Mouse (Mus musculus) intestine, embryonic 16.5 days (tissue): ENCODE results near the gene Rnase2b. TPM values are rescaled to one million over a fixed set of nuclear protein-coding genes. Genes with fewer than 3 reads are reported as not detected.

ENCODE experiments used
- ATAC-seq: fragments of 200-750 bp; cut with Nextera tagmentation; 2 replicates; pipeline ENCODE4 v1.8.0; 2017; ENCODE audit warnings: moderate TSS enrichment, moderate library complexity
- H3K27ac ChIP-seq: fragments of 300-500 bp; sonication (generic); 2 replicates; pipeline ENCODE4 v1.5.1; 2014; ENCODE audit warnings: mild to moderate bottlenecking, low read length
- H3K27me3 ChIP-seq: fragments of 300-500 bp; sonication (generic); replicated peaks from 2 replicates; pipeline ENCODE4 v1.6.1; 2014; ENCODE audit warnings: low read length, control low read depth, mixed read lengths; ENCODE audit not compliant: control insufficient read depth, insufficient read depth
- H3K36me3 ChIP-seq: fragments of 300-500 bp; sonication (generic); 2 replicates; pipeline ENCODE4 v1.6.1; 2014; ENCODE audit warnings: low read length, control low read depth; ENCODE audit not compliant: control insufficient read depth, insufficient read depth
- H3K4me1 ChIP-seq: fragments of 300-500 bp; sonication (generic); 2 replicates; pipeline ENCODE4 v1.6.1; 2014; ENCODE audit warnings: low read length, control low read depth, mixed read lengths; ENCODE audit not compliant: control insufficient read depth, insufficient read depth
- H3K4me2 ChIP-seq: fragments of 300-500 bp; sonication (generic); 2 replicates; pipeline ENCODE4 v1.6.1; 2014; ENCODE audit warnings: low read depth, low read length, control low read depth
- H3K4me3 ChIP-seq: fragments of 300-500 bp; sonication (generic); 2 replicates; pipeline ENCODE4 v1.5.1; 2014; ENCODE audit warnings: mild to moderate bottlenecking, low read length
- H3K9ac ChIP-seq: fragments of 300-500 bp; sonication (generic); 2 replicates; pipeline ENCODE4 v1.6.1; 2014; ENCODE audit warnings: low read depth, low read length
- H3K9me3 ChIP-seq: fragments of 300-500 bp; sonication (generic); 2 replicates; pipeline ENCODE4 v1.6.1; 2016; ENCODE audit warnings: low read length, control low read depth; ENCODE audit not compliant: control insufficient read depth
- WGBS: fragments of 180-500 bp; shearing (Covaris S2); extraction: QIAGEN DNeasy Blood & Tissue Kit; methylation state at CpG from one replicate; pipeline ENCODE4 v1.1.7; 2014; 5-methylcytosine and 5-hydroxymethylcytosine counted together
- polyA plus RNA-seq: library from polyadenylated mRNA; unstranded; fragments of >200 nt; fragmentation: Nextera tagmentation; extraction: Ambion mirVana; gene quantifications from 2 replicates; pipeline ENCODE4 v1.2.1, GENCODE M21; 2015

Rnase2b gene
- polyA plus RNA-seq, 1 experiment from 2014 or later = not detected

- ATAC-seq = no peak
- 77% methylated on average over 7 of the region's 7 CpGs for WGBS
Observed at GRCm38 (mm10) chr14:51131086-51131815, 30.8 kb upstream of the Rnase2b start.

DNA sequence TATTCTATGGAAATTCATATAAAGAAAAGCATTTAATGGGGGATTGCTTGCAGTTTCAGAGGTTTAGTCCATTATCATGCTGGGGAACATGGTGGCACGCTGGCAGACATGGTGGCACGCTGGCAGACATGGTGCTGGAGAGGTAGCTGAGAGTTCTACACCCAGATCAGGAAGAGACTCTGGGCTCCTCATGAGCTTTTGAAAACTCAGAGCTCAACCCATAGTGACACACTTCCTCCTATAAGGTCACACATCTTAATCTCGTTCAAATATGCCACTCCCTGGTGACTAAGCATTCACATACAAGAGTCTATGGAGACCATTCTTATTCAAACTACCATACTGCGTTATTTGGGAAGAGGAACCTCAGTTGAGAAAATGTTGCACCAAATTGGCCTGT is 29.7 kb upstream of the Rnase2b start:
- H3K36me3 ChIP-seq = no peaks in the 10 kb centered on the region
- no peaks in the 10 kb centered on the region for H3K9me3 ChIP-seq
- H3K27ac ChIP-seq = no peak overlapping the region
- H3K4me2 ChIP-seq = no peak overlapping the region
- no peaks in the 10 kb centered on the region for H3K27me3 ChIP-seq
- no peaks in the 10 kb centered on the region for H3K4me1 ChIP-seq
- no peak overlapping the region for H3K4me3 ChIP-seq
- peak; percentile 50; the same call in 1 of the 2 replicates for ATAC-seq
- H3K9ac ChIP-seq = no peak overlapping the region
- 82% methylated on average over 4 of the region's 4 CpGs for WGBS

More at GRCm38 (mm10) chr14:51131086-51131815, 30.8 kb upstream of the Rnase2b start:
- Histone ChIP-seq H3K4me3 (no peak overlapping the region), H3K4me1 (no peaks in the 10 kb centered on the region), H3K27me3 (no peaks in the 10 kb centered on the region), H3K4me2 (no peak overlapping the region), H3K9me3 (no peaks in the 10 kb centered on the region), H3K36me3 (no peaks in the 10 kb centered on the region), H3K27ac (no peak overlapping the region), H3K9ac (no peak overlapping the region)

DNA sequence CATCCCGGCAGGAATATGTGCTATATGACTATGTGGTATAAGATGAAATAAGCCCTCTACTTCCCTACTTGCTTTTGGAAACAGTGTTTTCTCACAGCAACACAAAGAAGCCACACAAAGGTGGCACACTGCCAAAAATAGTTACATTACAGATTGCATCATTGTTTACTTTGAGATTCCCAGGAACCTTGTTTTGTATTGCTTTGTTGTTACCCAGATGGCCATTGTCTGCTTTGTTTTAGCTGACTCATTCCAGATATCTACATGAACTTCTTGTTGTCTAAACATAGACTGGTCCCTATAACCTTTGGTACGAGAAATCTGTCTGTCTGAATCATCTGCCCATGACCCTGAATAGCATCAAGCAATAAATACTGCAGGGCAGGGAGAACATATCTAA is 21.7 kb upstream of the Rnase2b start:
- no peak overlapping the region for H3K4me2 ChIP-seq
- no peaks in the 10 kb centered on the region for H3K36me3 ChIP-seq
- 55% methylated on average over 2 of the region's 2 CpGs for WGBS
- peak; percentile 33; the same call in 1 of the 2 replicates for ATAC-seq
- H3K27me3 ChIP-seq = no peaks in the 10 kb centered on the region
- H3K4me3 ChIP-seq = no peak overlapping the region
- no peak overlapping the region for H3K27ac ChIP-seq
- no peak overlapping the region for H3K9ac ChIP-seq
- no peaks in the 10 kb centered on the region for H3K9me3 ChIP-seq
- peaks cover 4% of the 10 kb centered on the region; the same call in 1 of the 2 replicates for H3K4me1 ChIP-seq

DNA sequence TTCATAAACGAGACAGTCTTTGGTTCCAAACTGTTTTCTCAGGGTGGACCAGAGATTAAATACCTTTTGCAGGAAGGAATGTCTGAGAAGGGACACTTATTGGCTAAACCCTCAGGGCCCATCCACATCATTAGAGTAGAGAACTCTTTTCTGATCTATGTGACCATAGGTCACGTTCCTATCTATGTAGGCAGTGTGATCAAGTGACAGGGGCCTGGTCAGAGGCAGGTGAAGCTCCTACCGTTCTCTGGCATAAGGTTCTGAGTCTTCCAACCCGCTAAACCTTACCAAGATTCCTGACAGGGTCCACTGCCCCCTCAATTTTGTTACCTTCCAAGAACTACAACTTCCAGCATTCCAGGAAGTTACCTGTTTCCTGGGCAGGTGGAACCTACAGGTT is 19.9 kb upstream of the Rnase2b start:
- no peaks in the 10 kb centered on the region for H3K27me3 ChIP-seq
- no peak overlapping the region for H3K4me3 ChIP-seq
- ATAC-seq = peak; percentile 38; the same call in 1 of the 2 replicates
- H3K27ac ChIP-seq = no peak overlapping the region
- H3K36me3 ChIP-seq = no peaks in the 10 kb centered on the region
- H3K9me3 ChIP-seq = no peaks in the 10 kb centered on the region
- no peak overlapping the region for H3K4me2 ChIP-seq
- H3K4me1 ChIP-seq = peaks cover 8% of the 10 kb centered on the region; the same call in 1 of the 2 replicates
- 86% methylated on average over 4 of the region's 4 CpGs for WGBS
- no peak overlapping the region for H3K9ac ChIP-seq

DNA sequence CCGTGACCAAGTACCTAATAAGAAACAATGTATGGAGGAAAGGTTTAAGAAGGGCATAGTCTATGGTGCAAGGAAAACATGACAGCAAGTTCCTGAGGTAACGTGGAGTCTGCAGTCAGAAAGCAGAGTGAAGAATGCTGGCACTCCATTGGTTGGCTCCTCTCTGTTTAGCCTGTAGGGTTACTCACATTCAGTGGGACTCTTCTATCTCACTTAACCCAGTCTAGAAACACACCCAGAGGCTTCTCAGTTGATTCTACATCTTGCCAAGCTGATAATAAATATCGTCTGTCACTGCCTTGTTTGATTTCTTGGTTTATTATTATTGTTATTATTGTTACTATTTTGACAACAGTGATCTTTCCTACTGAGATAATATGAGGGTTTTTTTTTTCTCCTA is 19.5 kb upstream of the Rnase2b start:
- H3K4me2 ChIP-seq = no peak overlapping the region
- peaks cover 10% of the 10 kb centered on the region; the same call in 1 of the 2 replicates for H3K4me1 ChIP-seq
- H3K27me3 ChIP-seq = no peaks in the 10 kb centered on the region
- H3K4me3 ChIP-seq = no peak overlapping the region
- no peaks in the 10 kb centered on the region for H3K9me3 ChIP-seq
- no peak overlapping the region for H3K27ac ChIP-seq
- WGBS = 77% methylated on average over 3 of the region's 3 CpGs
- peak; percentile 32; the same call in 1 of the 2 replicates for ATAC-seq
- H3K9ac ChIP-seq = no peak overlapping the region
- H3K36me3 ChIP-seq = no peaks in the 10 kb centered on the region

- no peak overlapping the region for H3K4me3 ChIP-seq
- peaks cover 15% of the 10 kb centered on the region; the same call in 1 of the 2 replicates for H3K4me1 ChIP-seq
- H3K9ac ChIP-seq = no peak overlapping the region
- H3K27ac ChIP-seq = no peak overlapping the region
- H3K27me3 ChIP-seq = no peaks in the 10 kb centered on the region
- no peak overlapping the region for H3K4me2 ChIP-seq
- ATAC-seq = no peak
- no peaks in the 10 kb centered on the region for H3K9me3 ChIP-seq
- 51% methylated on average over 4 of the region's 4 CpGs for WGBS
- H3K36me3 ChIP-seq = no peaks in the 10 kb centered on the region
Observed at GRCm38 (mm10) chr14:51143287-51143686, 18.8 kb upstream of the Rnase2b start.

DNA sequence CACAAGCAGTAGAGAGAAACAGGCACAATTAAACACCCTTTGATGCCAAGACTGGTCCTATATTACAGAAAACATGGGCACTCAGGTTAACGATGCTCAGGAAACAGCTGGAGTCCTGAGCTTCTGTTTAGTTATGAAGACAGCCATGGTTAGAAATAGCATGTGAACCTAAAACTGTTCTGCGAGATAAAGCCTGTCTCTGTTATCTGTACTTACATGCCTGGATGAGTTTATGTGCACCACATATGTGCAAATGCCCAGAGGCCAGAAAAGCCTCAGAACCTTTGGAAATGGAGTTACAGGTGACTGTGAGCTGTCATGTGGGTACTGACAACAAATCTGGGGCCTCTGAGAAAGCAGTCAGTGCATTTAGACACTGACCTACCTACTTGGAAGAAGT is 18.1 kb upstream of the Rnase2b start:
- no peak overlapping the region for H3K4me3 ChIP-seq
- 71% methylated on average over 2 of the region's 2 CpGs for WGBS
- no peak for ATAC-seq
- no peaks in the 10 kb centered on the region for H3K9me3 ChIP-seq
- H3K27ac ChIP-seq = no peak overlapping the region
- no peak overlapping the region for H3K9ac ChIP-seq
- no peaks in the 10 kb centered on the region for H3K36me3 ChIP-seq
- H3K4me2 ChIP-seq = no peak overlapping the region
- no peaks in the 10 kb centered on the region for H3K27me3 ChIP-seq
- H3K4me1 ChIP-seq = peaks cover 15% of the 10 kb centered on the region; the same call in 1 of the 2 replicates

DNA sequence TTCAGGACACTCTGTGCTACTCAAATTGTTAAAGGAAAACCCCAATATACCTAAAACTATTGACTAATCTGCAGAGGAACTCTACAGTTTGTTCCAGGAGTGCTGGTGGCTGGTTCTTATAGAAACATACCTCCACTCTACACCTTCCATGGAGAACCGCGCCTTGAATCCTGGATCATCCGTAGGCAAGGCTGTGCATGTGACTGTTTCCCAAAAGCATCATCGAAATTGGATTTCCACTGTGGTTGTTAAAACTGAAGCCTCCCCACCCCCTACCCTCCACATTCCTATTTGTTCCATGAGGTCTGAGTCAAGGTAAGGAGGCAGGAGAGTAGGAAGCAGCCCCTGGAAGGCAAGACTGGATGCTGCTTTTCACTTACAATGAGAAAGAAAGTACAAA is 17.6 kb upstream of the Rnase2b start:
- H3K4me1 ChIP-seq = peaks cover 15% of the 10 kb centered on the region; the same call in 1 of the 2 replicates
- no peak overlapping the region for H3K9ac ChIP-seq
- no peaks in the 10 kb centered on the region for H3K36me3 ChIP-seq
- H3K4me3 ChIP-seq = no peak overlapping the region
- H3K9me3 ChIP-seq = no peaks in the 10 kb centered on the region
- H3K4me2 ChIP-seq = no peak overlapping the region
- WGBS = 94% methylated on average over 4 of the region's 4 CpGs
- H3K27ac ChIP-seq = no peak overlapping the region
- no peak for ATAC-seq
- H3K27me3 ChIP-seq = no peaks in the 10 kb centered on the region

DNA sequence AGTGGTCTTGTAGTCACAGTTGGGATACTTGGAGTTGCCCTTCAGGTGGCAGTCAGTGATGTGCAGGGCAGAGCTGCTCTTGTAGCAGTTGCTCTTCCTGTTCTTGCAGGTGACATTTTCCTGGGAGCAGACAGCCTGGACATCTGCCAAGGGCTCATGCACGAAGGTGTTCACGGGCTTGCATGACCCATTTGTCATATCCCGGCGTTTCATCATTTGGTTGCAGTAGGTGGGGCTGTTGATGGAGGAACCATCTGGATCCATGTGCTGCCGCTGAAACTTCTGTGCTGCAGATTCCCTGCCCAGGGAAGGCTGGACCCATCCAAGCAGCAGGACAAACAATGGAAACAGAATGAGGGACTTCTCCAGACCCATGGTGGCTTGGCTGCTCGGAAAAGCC is 16.5 kb upstream of the Rnase2b start:
- Histone ChIP-seq H3K9ac (no peak overlapping the region), H3K4me2 (no peak overlapping the region), H3K4me1 (peaks cover 13% of the 10 kb centered on the region; the same call in 1 of the 2 replicates), H3K9me3 (no peaks in the 10 kb centered on the region), H3K36me3 (no peaks in the 10 kb centered on the region), H3K27me3 (no peaks in the 10 kb centered on the region), H3K4me3 (no peak overlapping the region), H3K27ac (no peak overlapping the region)
- 78% methylated on average over 6 of the region's 6 CpGs for WGBS
- ATAC-seq = no peak
